Mouse (Mus musculus): ENCODE results near the gene Tctex1d1.

Gene Tctex1d1

DNA sequence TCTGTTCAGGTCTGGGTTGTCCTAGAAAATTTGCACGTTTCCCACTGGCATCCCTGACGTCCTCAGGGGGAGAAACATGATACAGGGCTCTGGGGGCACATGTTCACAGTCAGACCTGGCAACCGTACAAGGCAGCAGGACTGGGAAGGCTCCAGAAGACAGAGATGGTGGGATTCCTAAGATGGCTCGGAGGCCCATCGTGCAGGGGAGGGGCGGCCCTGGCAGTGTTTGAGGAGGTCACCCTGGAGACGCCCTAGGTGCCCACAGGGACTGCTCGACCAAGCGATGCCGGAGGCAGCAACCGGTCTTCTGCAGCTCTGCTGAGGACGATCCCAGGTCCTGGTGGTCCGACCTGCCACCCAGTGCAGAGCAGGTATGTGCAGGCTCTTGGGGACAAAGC, at the start of gene Tctex1d1:
TSS of gene Tctex1d1 (plus strand) at position 167 of the 400 bp plus-strand sequence.
- in situ Hi-C loops (cut with MboI) = loop anchor here (25.0 kb wide), 1 partner anchor 491 kb away; no protein-coding TSS in a partner anchor

- in situ Hi-C loops (cut with MboI) = no loop called here
Observed at GRCm38 (mm10) chr4:102929491-102929890, 48.9 kb upstream of the Tctex1d1 start.

- in situ Hi-C loops (cut with MboI) = no loop called here
Observed at GRCm38 (mm10) chr4:102930679-102931078, 47.7 kb upstream of the Tctex1d1 start.

- in situ Hi-C loops (cut with MboI) = no loop called here
Observed at GRCm38 (mm10) chr4:102940266-102940665, 38.1 kb upstream of the Tctex1d1 start.

DNA sequence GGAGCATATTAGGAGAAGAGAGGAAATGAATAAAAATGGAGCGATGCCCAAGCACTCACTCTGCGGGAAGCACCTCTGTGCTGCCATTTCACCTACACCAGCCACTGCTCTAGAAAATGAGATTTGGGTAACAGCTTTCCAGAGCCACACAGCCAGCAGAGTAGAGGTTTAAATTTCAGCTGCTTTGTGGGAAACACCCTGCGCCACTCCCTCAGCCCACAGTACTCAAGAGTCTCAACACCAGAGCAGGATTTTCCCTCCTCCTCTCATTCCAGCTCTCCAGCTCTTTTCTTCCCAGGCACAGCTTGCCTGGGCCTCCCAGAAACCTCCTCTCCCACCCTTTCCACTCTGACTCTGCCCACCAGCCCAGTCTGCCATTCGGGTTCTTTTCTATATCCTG, 37.7 kb upstream of the Tctex1d1 start:
- in situ Hi-C loops (cut with MboI) = no loop called here

DNA sequence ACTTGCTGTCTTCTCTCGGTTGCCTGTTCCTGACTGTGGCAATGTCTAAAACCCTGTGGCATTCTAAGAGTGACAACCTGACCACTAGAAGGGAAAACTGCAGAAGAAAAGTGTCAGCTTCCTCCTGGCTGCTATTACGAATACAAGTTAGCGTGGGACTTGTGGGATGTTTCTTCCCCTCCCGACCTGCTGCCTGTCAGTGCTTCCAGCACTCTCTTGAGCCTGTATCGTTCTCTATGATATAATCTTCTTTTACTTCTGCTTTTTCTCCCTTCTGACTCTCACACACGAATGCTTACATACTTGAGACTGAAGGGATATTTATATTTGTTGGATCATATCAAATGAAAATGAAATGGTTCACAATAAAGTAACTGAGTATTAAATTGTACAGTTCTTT, 34.1 kb upstream of the Tctex1d1 start:
- in situ Hi-C loops (cut with MboI) = no loop called here

GRCm38 (mm10) chr4:102952476-102952875, 25.9 kb upstream of the Tctex1d1 start:
- in situ Hi-C loops (cut with MboI) = no loop called here

DNA sequence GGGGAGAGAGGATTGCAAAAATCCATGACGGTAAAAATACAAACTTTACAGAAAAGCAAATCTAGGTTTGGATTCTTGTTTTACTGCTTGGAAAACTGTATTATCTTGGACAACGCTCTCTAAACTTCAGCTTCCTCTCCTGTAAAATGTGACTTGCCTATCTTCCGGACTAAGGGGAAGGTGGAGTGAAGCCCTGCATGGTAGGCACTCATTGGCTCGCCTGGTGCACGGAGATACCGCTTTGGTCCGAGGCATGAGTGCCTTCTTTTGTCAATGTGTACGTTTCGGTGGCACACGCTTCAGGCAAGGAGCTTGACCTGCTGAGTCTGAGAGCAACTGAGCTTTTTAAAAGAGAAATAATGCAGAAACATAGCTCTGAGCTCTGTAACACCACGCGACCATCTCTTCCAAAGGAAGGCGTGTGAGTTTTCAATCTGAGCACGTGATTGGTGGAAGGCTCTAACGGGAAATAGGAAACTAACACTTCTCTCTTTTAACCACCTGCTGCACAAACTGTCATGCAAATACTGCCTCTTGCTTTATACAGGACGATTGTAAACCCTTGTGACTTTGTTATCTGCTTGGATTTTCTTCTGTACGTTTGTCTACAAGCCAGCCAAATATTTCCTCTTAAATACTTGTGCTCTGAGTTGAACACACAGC, 23.0 kb upstream of the Tctex1d1 start:
- in situ Hi-C loops (cut with MboI) = no loop called here

DNA sequence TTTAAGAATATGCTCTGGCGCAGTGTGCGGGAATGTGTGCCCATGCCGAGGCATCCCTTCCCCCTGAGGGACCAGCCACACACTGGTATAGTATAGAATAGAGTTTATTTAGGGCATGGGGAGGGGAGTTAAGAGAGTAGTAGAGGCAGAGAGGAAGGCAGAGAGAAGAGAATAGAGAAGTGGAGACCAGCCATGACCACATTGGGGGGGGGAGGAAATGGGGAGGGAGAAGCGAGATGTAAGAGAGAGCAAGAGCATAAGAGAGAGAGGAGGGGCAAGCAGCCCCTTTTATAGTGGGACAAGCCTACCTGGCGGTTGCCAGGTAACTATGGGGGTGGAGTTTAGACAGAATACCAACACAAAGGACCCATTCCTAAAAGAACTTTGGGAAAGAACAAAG, 19.0 kb upstream of the Tctex1d1 start:
- in situ Hi-C loops (cut with MboI) = no loop called here

GRCm38 (mm10) chr4:102964174-102964573, 14.2 kb upstream of the Tctex1d1 start:
- in situ Hi-C loops (cut with MboI) = no loop called here

GRCm38 (mm10) chr4:102967811-102968210, 10.6 kb upstream of the Tctex1d1 start:
- in situ Hi-C loops (cut with MboI) = no loop called here

DNA sequence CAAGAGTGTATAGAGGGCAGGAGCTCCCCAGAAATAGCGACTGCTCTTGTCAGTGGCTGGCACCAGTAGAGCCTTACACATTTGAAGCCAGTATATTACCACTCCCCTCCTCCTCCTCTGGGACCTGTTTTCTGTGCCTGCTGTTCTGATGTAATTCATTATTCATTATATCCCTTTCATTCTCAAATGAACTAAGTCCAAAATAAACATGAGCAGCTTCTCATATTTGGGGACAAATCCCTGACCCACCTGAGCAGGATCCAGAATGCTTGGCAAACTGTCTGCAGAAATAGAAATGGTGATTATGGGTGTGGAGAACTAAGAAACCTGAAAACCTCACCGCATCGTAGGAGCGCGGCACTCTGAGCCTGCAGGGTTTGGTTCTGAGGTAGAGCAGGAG, 8.8 kb upstream of the Tctex1d1 start:
- in situ Hi-C loops (cut with MboI) = no loop called here

GRCm38 (mm10) chr4:102971159-102971558, 7.2 kb upstream of the Tctex1d1 start:
- in situ Hi-C loops (cut with MboI) = no loop called here

- in situ Hi-C loops (cut with MboI) = no loop called here
Observed at GRCm38 (mm10) chr4:102972071-102972470, 6.3 kb upstream of the Tctex1d1 start.

GRCm38 (mm10) chr4:102974172-102974571, 4.2 kb upstream of the Tctex1d1 start:
- in situ Hi-C loops (cut with MboI) = no loop called here

- in situ Hi-C loops (cut with MboI) = loop anchor here (25.0 kb wide), 1 partner anchor 489 kb away; no protein-coding TSS in a partner anchor
Observed at GRCm38 (mm10) chr4:102976290-102977275, 1.8 kb upstream of the Tctex1d1 start.

- in situ Hi-C loops (cut with MboI) = loop anchor here (25.0 kb wide), 1 partner anchor 491 kb away; no protein-coding TSS in a partner anchor
Observed at GRCm38 (mm10) chr4:102977778-102978321, 556 bp upstream of the Tctex1d1 start.

- in situ Hi-C loops (cut with MboI) = loop anchor here (25.0 kb wide), 1 partner anchor 492 kb away; no protein-coding TSS in a partner anchor
Observed at GRCm38 (mm10) chr4:102979385-102979784, 979 bp downstream of the Tctex1d1 start.

- in situ Hi-C loops (cut with MboI) = loop anchor here (10.0 to 25.0 kb wide), 2 partner anchors 163 to 494 kb away; no protein-coding TSS in a partner anchor
Observed at GRCm38 (mm10) chr4:102981709-102982108, 3.3 kb downstream of the Tctex1d1 start.

GRCm38 (mm10) chr4:102986173-102986572, 7.8 kb downstream of the Tctex1d1 start:
- in situ Hi-C loops (cut with MboI) = loop anchor here (10.0 to 25.0 kb wide), 2 partner anchors 159 to 499 kb away; no protein-coding TSS in a partner anchor

DNA sequence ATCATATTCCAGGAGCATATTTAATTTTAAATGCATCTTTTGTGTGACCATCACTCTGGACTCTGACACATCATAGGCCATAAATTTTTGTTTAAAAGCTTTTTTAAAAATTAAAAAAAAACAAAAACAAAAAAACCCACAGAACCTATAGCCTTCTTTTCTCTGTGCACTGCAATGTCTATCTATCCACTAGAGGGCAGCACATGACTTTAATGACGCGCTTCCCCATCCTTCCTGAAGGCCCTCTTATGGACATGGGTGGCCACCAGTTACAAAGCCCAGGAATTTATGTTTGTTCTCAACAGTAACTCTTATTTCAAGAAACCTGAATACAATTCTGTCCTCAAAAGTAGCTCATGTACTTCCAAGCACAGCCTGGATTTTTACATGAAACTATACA, 8.5 kb downstream of the Tctex1d1 start:
- in situ Hi-C loops (cut with MboI) = loop anchor here (10.0 to 25.0 kb wide), 2 partner anchors 158 to 500 kb away; no protein-coding TSS in a partner anchor

DNA sequence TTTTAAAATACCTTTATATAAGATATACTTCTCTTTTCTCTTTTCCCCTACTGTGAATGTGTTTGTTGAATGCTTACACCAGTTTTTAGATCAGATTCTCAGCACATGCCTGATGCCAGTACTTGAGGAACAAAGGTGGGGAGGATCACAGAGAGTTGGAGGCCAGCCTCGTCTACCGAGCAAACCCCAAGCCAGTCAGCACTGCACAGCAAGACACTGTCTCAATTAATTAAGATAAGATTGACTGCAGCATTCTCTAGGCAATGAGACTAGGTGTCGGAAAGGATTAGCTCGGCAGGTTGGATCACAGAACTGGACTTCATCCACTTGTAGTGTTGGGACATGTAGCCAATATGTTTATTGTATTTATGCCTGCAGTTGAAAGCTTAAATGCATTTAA, 8.9 kb downstream of the Tctex1d1 start:
- in situ Hi-C loops (cut with MboI) = loop anchor here (10.0 to 25.0 kb wide), 2 partner anchors 157 to 500 kb away; no protein-coding TSS in a partner anchor

Measured in mature B cell (primary cell).